Mouse (Mus musculus) CD4-positive, CD25-positive, alpha-beta regulatory T cell, adult 2 months (primary cell): ENCODE measurements around the gene Rbms3.

ENCODE experiments used
- DNase-seq: peaks from one replicate; pipeline ENCODE4 v3.0.0-alpha.2; 2012; ENCODE audit warnings: low read depth, low spot score

Rbms3 gene

GRCm38 (mm10) chr9:117252411-117252861 is 377.3 kb downstream of the Rbms3 start:
- DNase-seq = no peak

- DNase-seq = no peak
These were observed 378.0 kb downstream of the Rbms3 start for GRCm38 (mm10) chr9:117251521-117252368.

- no peak for DNase-seq
These were observed 378.9 kb downstream of the Rbms3 start for GRCm38 (mm10) chr9:117250831-117251165.

- DNase-seq = no peak
These were observed 379.5 kb downstream of the Rbms3 start for GRCm38 (mm10) chr9:117250036-117250830.

- no peak for DNase-seq
These were observed 382.3 kb downstream of the Rbms3 start for GRCm38 (mm10) chr9:117247311-117247980.

- DNase-seq = no peak
These were observed 383.5 kb downstream of the Rbms3 start for GRCm38 (mm10) chr9:117246173-117246572.

- DNase-seq = no peak
These were observed 386.3 kb downstream of the Rbms3 start for GRCm38 (mm10) chr9:117243365-117243764.

- DNase-seq = no peak
These were observed 395.0 kb downstream of the Rbms3 start for GRCm38 (mm10) chr9:117234726-117235075.

GRCm38 (mm10) chr9:117234065-117234725 is 395.5 kb downstream of the Rbms3 start:
- no peak for DNase-seq

GRCm38 (mm10) chr9:117222741-117223140 is 407.0 kb downstream of the Rbms3 start:
- DNase-seq = no peak

GRCm38 (mm10) chr9:117221481-117221880 is 408.2 kb downstream of the Rbms3 start:
- DNase-seq = no peak

GRCm38 (mm10) chr9:117216026-117216755 is 413.5 kb downstream of the Rbms3 start:
- no peak for DNase-seq

- no peak for DNase-seq
These were observed 417.7 kb downstream of the Rbms3 start for GRCm38 (mm10) chr9:117212023-117212422.

GRCm38 (mm10) chr9:117210344-117210743 is 419.4 kb downstream of the Rbms3 start:
- DNase-seq = no peak

GRCm38 (mm10) chr9:117205395-117205794 is 424.3 kb downstream of the Rbms3 start:
- no peak for DNase-seq

- no peak for DNase-seq
These were observed 429.6 kb downstream of the Rbms3 start for GRCm38 (mm10) chr9:117200067-117200658.

- no peak for DNase-seq
These were observed 432.2 kb downstream of the Rbms3 start for GRCm38 (mm10) chr9:117197531-117197930.

- no peak for DNase-seq
These were observed 436.9 kb downstream of the Rbms3 start for GRCm38 (mm10) chr9:117192565-117193540.

- no peak for DNase-seq
These were observed 437.6 kb downstream of the Rbms3 start for GRCm38 (mm10) chr9:117192093-117192492.
